ENCODE assay signal across 35 mouse cellular contexts in the genomic region with DNA sequence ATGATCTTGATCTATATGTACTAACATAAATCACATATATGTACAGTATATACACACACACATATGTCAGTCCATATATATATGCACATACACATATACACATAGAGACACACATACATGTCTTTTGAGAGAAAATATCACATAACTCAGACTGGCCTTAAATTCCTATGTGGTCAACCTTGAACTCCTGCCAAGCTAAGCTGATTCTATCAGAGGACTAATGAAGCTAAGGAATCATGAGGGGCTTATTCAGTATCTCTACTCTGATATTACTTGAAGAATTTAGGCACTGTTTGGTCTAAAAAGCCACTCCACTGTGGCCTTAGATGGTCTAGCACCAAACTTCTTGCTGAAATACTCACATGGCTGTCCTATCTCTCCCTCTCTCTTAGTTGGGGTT. TPM values are rescaled to one million over a fixed set of nuclear protein-coding genes. Genes with fewer than 3 reads are reported as not detected.
"Had no signal": no experiment of that assay in that cellular context is flagged by ENCODE, and none has a peak within 500 bp of the region (broad histone marks: within the 10 kb centered on the region; RNA-seq: fewer than 3 reads in every experiment).

No protein-coding gene starts in this region.

- H3K4me3 ChIP-seq: heart, embryonic 12.5 days; heart, embryonic 13.5 days; heart, embryonic 15.5 days; hindbrain, embryonic 10.5 days; hindbrain, embryonic 13.5 days; hindbrain, embryonic 15.5 days; intestine, embryonic 15.5 days; kidney, embryonic 15.5 days; layer of hippocampus, adult 2 months; left cerebral cortex, adult 2 months had no signal

- H3K9ac ChIP-seq: heart, embryonic 12.5 days; heart, embryonic 13.5 days; heart, embryonic 15.5 days; hindbrain, embryonic 13.5 days; hindbrain, embryonic 14.5 days; hindbrain, embryonic 15.5 days; intestine, embryonic 15.5 days; kidney, embryonic 15.5 days had no signal

- H3K27me3 ChIP-seq: heart, embryonic 12.5 days; heart, embryonic 13.5 days; heart, embryonic 15.5 days; hindbrain, embryonic 13.5 days; hindbrain, embryonic 15.5 days; intestine, embryonic 15.5 days; kidney, embryonic 15.5 days had no signal

- H3K4me2 ChIP-seq: heart, embryonic 11.5 days; heart, embryonic 12.5 days; heart, embryonic 13.5 days; heart, embryonic 15.5 days; hindbrain, embryonic 13.5 days; hindbrain, embryonic 14.5 days; hindbrain, embryonic 15.5 days; intestine, embryonic 15.5 days; kidney, embryonic 15.5 days had no signal

- H3K36me3 ChIP-seq: heart, embryonic 12.5 days; heart, embryonic 13.5 days; heart, embryonic 15.5 days; hindbrain, embryonic 10.5 days; hindbrain, embryonic 13.5 days; hindbrain, embryonic 15.5 days; intestine, embryonic 15.5 days; kidney, embryonic 15.5 days had no signal

- ATAC-seq: hindbrain, embryonic 16.5 days; hindbrain, postnatal 0 days; inflammation-experienced regulatory T-cells, adult 6 months; intestine, embryonic 15.5 days; intestine, embryonic 16.5 days; intestine, postnatal 0 days had no signal

- DNase-seq: heart, postnatal 10 days; heart, postnatal 14 days; heart, postnatal 36 days; heart, postnatal 4 days; kidney, adult 11 months; kidney, adult 18-20 months; kidney, adult 2 months; kidney, adult 9 months; kidney, postnatal 10 days; kidney, postnatal 14 days; kidney, postnatal 25 days; kidney, postnatal 36 days; kidney, postnatal 4 days; layer of hippocampus, adult 9-11 months; layer of hippocampus, postnatal 36 days had no signal

- H3K27ac ChIP-seq: heart, embryonic 13.5 days; heart, embryonic 15.5 days; hindbrain, embryonic 10.5 days; hindbrain, embryonic 13.5 days; hindbrain, embryonic 14.5 days; hindbrain, embryonic 15.5 days; hindbrain, postnatal 0 days; intestine, embryonic 15.5 days; kidney, embryonic 15.5 days; kidney, postnatal 0 days; layer of hippocampus, adult 2 months; left cerebral cortex, adult 2 months had no signal

- H3K9me3 ChIP-seq: heart, embryonic 12.5 days; heart, embryonic 13.5 days; heart, embryonic 15.5 days; hindbrain, embryonic 10.5 days; hindbrain, embryonic 13.5 days; hindbrain, embryonic 15.5 days; intestine, embryonic 15.5 days; kidney, embryonic 15.5 days had no signal

RNA-seq across cellular contexts. Expression of a gene that starts 49.0 kb away (rescaled TPM):
- total RNA-seq: heart, postnatal 10 days; heart, postnatal 14 days; heart, postnatal 36 days; hematopoietic stem cell, adult 5-6 weeks had no signal
- polyA plus RNA-seq: heart, postnatal 0 days; inflammation-experienced regulatory T-cells, adult 6 months had no signal
